Mouse (Mus musculus) 3134 (cell line): ENCODE measurements around the gene Gm8947.
"Not testable (repeated sequence)": the region's sequence is repeated elsewhere in the genome, so short reads cannot be mapped to it uniquely, and the experiment has no call there.

ENCODE experiments used
- DNase-seq: peaks from one replicate; pipeline ENCODE4 v3.0.0-alpha.2; 2011; ENCODE audit warnings: low spot score; ENCODE audit not compliant: insufficient read length; ENCODE audit errors: extremely low read depth

The Gm8947 gene

DNA sequence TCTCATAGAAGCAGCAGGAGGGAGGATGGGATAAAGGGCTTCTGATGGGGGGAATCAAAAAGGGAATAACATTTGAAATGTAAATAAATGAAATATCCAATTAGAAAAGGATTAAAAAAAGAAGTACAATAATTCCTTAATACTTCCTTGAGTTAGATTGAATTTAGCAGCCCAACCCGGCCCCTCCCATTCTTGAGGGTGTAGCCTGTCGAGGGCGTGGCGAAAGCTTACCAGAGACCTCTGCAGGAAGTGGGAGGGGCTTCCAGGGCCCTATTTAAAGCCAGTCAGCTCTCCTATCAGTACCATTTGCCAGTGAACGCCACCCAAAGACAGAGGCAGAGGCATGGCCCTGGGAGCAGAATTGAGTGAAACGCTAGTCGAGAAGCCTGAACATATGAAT lies at the start of gene Gm8947:
Gene Gm8947 (plus strand): TSS at position 302 of the 400 bp plus-strand sequence.
- DNase-seq: not testable (repeated sequence)

DNA sequence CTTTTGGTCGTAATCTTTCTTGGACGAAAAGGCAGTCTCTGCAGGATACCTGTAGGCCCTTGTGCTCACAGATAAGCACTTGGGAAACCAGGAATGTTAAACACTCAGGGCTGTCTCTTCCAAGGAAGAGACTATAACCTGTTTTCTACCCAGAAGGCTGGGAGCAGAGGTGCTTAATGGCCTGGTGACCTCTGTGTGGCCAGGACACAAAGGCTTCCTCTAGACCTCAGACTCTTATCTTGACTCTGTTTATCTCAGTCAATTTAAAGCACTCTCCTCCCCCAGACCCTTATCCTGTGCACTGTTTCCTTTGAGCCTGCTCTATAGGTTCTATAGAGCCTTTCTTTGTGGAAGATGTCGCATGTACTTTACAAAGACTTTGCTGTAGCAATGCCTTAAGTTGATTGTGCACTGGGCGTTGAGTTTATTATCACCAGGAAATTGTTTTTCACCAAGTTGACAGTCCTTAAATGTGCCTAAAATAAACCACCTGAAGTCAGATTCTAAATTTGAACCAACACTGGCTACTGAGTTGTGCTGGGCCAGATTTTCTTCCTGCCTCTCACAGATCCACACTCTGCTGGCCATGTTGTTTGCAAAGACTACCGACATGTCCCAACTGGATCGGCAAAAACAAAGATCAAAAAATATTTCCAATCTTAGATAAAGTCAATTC lies 47.6 kb upstream of the Gm8947 start:
- DNase-seq: no peak

DNA sequence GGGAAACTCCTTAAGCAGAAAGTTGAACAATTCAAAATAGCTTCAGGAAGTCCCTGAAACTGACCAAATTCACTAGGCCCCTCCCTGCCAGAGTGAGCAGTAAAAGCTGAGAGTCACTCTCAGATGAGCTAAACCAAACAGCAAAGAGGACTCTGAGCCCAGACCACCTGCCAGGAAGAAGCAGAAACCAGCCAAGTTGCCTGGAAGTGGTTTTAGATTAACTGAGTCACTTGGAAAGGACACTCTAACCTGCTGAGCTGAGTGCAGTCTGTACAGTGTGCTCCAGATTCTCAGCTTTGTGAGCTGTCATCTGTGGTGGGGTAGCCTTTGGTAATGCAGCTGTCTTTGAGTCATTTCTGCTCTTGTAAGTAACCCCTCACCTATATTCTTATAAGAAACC lies 44.4 kb upstream of the Gm8947 start:
- DNase-seq: no peak

DNA sequence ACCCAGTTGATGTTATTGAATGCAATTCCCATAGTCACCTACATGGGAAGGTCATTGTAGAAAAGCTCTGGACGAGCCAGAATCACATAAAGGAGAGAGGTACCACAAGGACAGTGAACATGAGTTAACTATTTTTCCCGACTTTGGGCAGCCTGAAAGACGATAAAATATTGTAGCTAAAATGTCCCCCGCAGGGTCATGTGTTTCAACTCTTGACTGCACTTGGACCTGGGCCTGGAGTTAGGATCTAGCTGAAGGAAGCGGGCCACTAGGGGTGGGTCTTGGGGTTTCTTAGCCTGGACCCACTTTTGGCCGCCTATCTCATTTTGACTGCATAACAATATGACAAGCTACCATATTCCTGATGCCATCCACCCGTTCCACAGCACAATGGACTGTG lies 42.0 kb upstream of the Gm8947 start:
- no peak for DNase-seq

DNA sequence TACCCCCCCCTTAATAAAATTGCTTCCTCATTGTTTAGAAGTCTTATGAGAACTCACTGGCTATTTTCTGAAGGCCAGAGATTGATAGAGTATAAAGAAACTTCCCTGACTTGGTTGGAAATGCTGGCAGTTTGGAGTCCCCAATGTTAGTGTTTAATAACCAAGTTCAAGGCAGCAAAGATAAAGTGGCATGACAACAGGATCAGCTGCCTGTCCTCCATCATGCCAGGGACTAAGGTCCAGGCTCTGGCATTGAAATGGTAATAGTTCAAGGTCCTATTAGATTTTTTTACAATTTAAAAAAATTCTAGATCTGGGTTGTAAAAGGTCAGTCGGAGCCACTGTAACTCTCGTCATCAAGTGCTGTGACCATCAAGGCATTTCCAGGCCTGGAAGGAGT lies 41.1 kb upstream of the Gm8947 start:
- DNase-seq: no peak

DNA sequence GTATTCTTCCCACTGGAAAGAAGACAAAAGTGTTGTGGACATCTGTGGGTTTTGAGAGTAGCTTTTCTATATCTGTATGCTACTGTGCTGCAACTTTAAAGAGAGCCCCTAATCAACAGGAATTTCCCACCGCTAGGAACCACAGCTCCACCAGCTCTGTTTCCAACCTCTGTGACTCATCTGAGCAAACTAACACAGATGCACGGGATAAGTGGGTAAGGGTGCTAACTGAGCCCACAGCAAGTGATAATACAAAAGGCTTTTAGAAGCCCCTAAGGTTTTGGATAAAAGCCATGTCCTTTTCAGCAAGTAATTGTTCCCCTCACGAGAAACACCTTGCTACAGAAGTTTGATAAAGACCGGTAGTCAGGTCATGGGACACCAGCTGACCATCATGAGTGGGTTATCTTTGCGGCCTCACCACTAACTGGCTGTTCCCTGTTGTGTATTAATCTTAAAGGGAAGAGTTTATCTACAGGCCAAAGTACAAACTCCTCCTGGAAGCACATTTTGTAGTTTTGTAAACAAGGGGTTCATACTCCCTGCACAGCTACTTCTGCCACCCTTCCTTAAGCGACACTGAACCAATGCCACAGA lies 39.0 kb upstream of the Gm8947 start:
- no peak for DNase-seq

DNA sequence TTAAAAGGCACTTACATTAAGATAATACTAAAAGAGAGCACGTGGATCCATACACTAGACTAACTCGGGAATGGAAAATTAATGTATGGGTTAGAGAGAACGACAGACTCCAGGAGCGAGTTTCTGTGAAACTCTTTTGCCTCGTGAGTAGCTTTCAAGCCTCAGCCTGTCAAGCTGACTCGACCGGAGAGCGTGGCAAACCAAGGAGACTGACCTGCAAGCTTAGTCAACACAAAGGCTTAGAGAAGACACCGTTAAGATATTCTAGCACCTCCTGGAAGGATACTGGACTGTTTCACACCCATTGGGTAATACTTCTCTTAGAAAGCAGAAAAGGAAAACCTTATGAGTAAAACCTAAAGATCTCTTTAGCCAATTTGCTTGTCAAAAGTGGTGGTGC lies 38.0 kb upstream of the Gm8947 start:
- DNase-seq: not testable (repeated sequence)

DNA sequence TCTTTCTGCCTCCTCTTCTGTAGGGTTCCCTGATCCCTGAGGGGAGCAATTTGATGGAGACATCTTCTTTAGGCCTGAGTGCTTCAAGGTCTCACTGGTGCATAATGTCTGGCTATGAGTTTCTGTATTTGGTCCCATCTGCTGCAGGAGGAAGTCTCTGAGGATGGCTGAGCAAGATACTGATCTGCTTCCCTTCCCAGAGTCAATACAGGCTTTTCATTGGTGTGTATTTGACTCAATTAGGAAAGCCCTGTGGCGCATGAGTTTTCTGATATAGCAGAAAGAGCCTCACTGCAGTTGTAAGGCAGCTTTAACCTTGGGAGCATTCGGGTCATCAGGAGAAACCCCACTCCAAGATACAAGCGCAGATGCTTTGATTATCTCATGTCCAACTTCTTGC lies 36.0 kb upstream of the Gm8947 start:
- DNase-seq: no peak

DNA sequence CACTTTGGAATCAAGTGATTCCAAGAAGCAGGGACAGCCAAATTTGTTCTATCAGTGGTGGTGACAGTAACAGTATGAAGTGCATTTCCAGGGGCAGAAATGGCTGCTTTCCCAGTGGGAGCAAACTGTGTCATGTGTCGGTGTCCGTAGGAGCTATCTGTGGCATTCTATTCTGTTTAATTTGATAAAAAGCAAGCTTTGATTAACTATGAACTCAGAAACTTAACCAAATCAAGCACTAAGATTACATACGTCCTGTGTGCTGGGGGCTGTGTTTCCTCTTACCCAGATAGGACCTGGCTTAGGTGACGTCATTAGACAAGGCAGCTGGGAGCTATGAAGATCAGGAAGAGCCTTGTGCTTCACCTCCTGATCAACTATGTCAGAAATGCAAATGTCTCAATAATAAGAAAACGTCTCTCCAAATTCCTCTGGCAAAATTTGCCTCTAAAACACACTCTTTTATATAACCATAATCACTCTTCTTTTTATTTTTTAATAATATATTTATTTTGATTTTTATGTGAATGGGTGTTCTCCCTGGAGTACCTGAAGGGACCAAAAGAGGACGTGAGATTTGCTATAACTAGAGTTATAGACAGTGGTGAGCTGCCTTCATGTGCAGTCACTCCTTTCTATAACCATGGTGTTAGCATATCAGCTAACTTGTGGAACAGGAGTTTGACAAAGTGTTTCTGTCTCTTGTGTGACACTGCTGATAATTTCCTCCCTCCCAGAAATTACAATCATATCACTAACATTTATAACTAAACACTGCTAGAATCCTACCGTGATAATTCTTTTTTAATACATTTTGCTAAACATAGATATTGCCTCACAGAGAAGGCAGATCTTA lies 35.2 kb upstream of the Gm8947 start:
- DNase-seq: no peak

DNA sequence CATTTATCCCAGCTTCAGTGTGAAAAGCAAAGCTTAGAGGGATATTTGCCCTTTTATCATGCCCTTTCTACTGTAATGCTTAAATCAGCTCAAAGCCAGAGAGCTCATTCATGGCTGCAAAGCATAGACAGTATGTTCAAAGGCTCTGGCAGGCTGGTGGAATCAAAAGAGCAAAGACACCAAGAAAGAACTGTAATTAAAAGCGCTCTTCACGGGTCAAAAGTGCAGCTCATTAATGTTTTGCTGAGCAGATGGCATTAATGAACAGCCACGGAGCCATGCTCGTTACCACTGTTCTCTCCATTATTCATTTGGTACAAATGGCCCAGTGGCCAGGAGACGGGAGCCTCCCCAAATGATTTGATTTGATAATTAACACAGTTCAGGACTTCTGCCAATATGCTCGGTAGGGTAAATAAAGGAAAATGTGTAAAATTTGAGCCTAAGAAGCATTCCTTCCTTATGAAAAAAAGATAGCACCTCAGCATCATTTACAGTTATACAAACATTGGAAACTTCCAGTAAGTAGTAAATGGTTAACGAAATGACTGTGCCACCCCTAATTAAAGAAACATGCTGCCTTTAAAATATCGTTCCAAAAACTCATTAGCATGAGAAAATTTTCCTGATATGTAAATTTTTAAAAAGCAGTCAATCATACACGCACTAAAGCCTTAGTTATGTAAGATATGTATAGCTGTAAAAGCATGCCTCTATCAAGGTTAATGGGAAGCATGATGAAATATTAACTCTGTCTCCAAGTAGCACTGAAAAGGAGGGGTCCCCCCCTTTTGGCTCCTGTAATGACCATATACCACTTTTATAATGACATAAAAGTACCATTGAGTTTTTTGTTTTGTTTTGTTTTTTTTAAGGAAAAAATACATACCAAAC lies 34.0 kb upstream of the Gm8947 start:
- DNase-seq: no peak

DNA sequence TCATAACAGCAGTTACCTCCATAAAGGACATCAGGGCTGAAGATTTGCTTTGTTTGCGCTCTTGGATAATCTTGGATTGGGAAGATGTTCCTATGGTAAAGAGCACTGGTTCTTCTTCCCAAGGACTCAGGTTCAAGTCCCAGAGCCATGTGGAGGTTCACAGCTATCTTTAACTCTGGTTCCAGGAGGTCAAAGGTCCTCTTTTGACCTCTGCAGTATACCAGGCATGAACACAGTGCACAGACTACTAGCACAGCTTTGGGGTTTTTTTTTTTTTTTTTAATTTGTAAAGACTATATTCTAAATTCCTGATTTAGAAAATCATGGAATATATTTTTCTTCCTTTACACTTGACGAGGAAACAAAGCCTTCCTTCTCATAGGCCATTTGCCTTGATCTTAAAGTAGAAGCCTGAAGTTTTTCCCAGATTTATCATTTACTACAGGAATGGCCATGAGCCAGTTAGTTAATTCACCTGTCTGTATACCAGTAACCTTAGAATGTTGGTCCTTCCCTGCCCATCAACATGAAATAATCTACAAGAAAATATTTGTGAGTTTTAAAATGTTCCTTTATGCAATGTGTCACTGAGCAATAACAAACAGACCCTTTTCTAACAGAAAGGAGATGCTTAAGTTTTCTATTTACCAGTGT lies 33.2 kb upstream of the Gm8947 start:
- DNase-seq: no peak

DNA sequence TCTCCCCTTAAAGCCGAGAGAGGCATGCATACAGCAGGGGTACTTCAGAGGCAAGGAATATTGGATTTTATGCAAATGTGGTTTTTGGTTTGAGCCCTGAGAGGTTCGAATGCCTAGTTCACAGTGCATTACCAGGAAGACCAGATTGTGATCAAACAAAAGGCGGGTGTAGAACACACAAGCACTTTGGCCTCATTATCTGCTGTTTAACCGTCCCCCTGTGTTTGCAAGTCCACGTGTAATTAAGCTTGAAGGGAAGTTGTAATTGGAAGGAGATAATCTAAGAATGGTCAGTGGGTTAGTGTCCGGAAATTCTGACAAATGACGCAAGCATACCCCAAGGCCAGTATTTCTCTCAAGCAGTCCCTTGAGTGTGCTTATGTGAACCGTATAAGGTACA lies 26.1 kb upstream of the Gm8947 start:
- no peak for DNase-seq

DNA sequence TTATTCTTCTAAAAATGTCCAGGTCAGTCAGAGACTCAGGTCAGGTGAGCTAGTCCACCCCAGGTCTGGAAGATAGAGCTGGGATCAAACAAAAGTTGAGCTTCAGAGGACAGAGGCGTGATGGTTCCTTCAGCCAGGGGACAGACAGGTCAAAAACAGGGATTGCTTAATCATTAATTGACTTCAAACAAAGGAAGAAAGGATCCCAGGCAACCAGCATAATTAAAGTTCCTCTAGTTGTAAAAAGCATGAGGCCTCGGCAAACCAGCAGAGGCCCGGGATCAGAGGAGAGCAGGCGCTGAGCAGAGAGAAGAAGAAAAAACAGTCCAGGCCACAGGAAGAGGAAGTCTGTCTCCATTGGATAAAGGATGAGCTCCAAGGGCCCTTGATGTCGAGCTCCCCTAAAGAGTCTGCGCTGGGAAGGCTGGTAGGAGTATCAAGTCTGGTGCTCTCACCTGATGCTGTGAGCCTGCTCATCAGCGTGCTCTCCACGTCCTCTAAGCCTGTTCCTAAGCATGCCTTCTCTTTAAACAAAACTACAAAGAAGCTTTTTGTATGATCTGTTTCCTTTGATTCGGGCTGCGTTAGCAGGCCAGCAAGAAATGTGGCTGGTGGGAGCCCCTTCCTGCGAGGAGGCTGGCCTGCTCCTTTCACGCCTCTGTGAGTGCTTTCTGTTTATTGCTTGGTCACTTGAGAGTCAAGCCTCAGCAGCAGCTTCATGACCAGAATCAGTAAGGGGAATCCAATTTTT lies 24.7 kb upstream of the Gm8947 start:
- DNase-seq: no peak

DNA sequence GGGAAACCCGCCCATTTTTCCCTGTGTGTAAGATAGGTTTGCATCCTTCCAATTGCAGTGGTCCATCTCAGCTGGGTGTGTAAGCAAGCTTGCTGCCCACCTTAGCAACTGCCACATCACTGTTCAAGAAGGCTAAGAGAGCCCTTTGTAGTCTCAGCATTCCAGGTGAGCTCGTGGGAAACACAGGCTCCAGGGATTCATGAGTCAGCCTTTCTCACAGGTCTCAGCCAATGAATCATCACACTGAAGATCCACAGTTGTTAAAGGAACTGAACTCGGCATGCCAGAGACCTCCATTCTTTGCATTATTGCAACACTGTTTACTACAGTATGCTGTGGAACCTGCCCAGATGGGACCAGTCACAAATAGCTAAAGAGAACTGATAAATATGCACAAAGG lies 23.5 kb upstream of the Gm8947 start:
- DNase-seq: no peak

DNA sequence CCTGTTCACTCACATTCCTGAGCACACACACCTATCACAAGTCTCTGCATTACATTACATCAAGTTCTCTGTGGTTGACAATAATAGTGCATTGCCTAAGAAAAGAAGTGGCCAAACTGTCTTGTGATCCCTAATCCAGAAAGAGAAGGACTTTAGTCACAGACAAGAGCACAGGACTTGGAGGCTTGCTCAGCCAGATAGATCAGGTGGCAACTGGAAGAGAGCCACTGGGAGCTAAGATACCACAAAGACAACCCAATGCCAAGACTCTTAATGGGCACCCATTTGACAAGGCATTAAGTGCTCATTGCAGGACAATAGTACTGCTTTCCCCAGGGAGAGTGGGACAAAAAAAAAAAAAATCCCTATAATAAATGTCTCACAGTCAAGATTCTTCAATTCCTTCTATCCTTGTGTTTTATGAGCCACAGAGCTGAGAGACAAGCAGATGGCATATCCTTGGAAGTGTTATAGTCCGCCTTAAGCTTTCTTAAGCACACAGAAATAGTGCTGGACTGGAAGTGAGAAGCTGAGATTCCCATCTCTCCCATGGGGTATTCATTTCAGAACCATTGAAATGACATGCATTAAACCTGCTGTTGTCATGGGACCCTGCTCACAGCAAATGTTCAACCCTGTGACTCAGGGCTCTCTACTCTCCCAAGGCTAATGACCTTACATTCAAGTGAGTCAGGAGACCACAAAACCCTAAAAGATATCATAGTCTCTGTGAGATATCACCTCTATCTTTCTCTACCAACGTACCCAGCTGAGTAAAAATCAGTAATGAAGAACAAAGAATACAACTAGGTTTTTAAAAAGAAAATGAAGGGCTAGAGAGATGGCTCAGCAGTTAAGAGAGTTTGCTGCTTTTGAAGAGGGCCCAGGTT lies 20.4 kb upstream of the Gm8947 start:
- DNase-seq: peak; percentile 41

DNA sequence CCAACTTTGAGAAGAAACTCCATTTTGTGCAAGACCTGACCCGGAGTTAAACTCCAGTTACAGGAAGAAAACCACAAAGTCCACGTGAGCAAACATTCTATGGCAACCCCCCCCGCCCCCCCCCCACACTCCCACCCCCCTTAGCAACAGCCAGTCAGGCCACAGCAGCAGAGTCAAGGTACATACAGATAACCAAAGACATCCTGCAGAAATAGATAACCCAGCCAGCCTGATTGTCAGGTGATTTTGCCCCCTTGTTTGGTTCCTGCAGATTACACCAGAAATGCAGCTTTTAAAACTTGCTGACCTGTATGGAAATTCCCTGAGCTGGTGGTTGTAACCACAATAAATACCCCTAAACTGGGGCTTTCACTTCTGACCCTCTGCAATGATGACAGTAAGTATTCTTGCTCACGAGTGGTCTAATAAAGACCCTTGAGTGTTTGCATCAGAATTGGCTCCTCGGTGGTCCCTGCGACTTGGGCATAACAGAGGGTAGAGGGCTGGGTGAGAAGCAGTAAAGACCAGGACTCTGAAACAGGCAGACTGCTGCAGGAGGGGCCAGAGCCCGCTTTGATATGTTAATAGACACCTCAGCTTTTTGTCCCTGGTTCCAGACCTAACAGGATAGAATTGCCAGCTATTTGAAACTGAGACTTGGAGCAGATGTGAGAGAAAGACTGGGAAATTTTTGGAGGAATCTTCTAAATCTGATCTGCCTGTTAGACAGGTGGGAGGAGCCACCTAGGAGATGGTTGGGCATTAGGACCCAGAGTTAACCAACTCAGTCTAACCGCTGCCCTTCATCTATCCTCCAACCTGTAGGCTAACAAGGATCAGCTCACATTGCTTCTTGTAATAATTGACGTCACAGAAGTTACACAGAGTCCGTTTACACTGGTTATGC lies 14.9 kb upstream of the Gm8947 start:
- no peak for DNase-seq

DNA sequence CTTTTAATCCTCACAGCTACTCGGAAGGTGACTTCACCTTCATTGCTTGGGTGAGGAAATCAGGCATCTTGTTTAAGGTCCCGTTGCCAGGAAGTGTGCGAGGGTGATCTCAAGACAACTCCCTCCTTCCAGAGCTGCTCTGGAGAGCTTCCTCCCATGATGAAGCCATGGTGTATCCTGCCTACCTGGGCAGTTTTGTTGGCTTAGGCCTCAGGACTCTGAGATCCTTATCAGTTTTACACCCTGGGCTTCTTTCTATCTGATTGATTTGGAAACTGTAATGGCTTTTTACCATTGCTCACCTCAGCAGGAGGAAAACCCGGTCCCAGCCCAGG lies 14.3 kb upstream of the Gm8947 start:
- no peak for DNase-seq
